ENCODE assay signal across 10 mouse cellular contexts in the genomic region with DNA sequence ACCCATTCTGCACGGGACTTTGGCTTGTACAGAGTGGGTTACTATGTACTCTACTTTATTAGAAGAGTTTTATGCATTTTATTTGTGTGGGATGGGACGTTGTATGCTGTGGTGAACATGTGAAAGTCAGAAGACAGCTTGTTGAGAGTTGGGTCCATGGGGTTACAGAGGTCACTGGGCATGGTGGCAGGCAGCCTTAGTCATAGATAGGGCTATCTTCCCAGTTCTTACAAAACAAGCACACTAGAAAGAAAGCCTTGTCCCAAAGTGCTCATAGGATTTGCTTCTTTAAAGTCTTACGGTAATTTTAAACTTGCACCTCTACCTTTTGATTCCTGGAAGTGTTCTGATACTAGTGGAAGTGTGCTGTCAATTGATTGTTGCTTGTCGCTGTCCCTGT.
"Had no signal": no experiment of that assay in that cellular context is flagged by ENCODE, and none has a peak within 500 bp of the region (broad histone marks: within the 10 kb centered on the region; RNA-seq: fewer than 3 reads in every experiment).

No protein-coding gene starts in this region.

- H3K9me3 ChIP-seq: lung, embryonic 15.5 days; midbrain, embryonic 13.5 days; midbrain, embryonic 15.5 days; neural tube, embryonic 12.5 days; stomach, embryonic 15.5 days had no signal

- H3K27me3 ChIP-seq: lung, embryonic 15.5 days; midbrain, embryonic 13.5 days; midbrain, embryonic 15.5 days; neural tube, embryonic 12.5 days; stomach, embryonic 15.5 days had no signal

- H3K4me1 ChIP-seq: lung, embryonic 15.5 days; midbrain, embryonic 15.5 days; neural tube, embryonic 12.5 days; stomach, embryonic 15.5 days had no signal

- H3K4me3 ChIP-seq: lung, embryonic 15.5 days; midbrain, embryonic 13.5 days; midbrain, embryonic 15.5 days; neural tube, embryonic 12.5 days; stomach, embryonic 15.5 days had no signal

- H3K4me2 ChIP-seq: lung, embryonic 15.5 days; midbrain, embryonic 11.5 days; midbrain, embryonic 13.5 days; midbrain, embryonic 15.5 days; neural tube, embryonic 12.5 days; stomach, embryonic 15.5 days had no signal

- H3K9ac ChIP-seq: liver, postnatal 0 days; lung, embryonic 15.5 days; midbrain, embryonic 13.5 days; midbrain, embryonic 15.5 days; neural tube, embryonic 12.5 days; stomach, embryonic 15.5 days had no signal

- H3K27ac ChIP-seq: lung, embryonic 15.5 days; macrophage; midbrain, embryonic 13.5 days; midbrain, embryonic 15.5 days; neural tube, embryonic 12.5 days; stomach, embryonic 15.5 days; stomach, postnatal 0 days had no signal

- H3K36me3 ChIP-seq: lung, embryonic 15.5 days; midbrain, embryonic 13.5 days; midbrain, embryonic 15.5 days; neural tube, embryonic 12.5 days; stomach, embryonic 15.5 days had no signal

- ATAC-seq: liver, postnatal 0 days; midbrain, embryonic 15.5 days had no signal

- DNase-seq: liver, postnatal 0 days; thymus, postnatal 4 days had no signal
